Mouse (Mus musculus) bone marrow macrophage, adult 2 months (primary cell): ENCODE results near the gene Taf5. TPM values are rescaled to one million over a fixed set of nuclear protein-coding genes. Genes with fewer than 3 reads are reported as not detected.
A peak's percentile ranks its signal among the peaks of the same experiment; 100 is the strongest.

Experiments used
- H3K27ac ChIP-seq: 2 replicates; pipeline ENCODE4 v1.5.1; 2012; ENCODE audit warnings: low read depth, low read length; ENCODE audit not compliant: insufficient read depth
- H3K4me1 ChIP-seq: 2 replicates; pipeline ENCODE4 v1.6.1; 2012; ENCODE audit warnings: low read length; ENCODE audit not compliant: control insufficient read depth, insufficient read depth
- H3K4me3 ChIP-seq: 2 replicates; pipeline ENCODE4 v1.5.1; 2012; ENCODE audit warnings: mild to moderate bottlenecking, low read length, moderate library complexity; ENCODE audit not compliant: insufficient read depth
- CTCF ChIP-seq: IDR thresholded peaks from 2 replicates; pipeline ENCODE4 v1.5.1; 2012; ENCODE audit warnings: low read depth, mild to moderate bottlenecking, low read length, moderate library complexity
- POLR2A ChIP-seq: IDR thresholded peaks from 2 replicates; pipeline ENCODE4 v1.6.1; 2012; ENCODE audit warnings: mild to moderate bottlenecking, low read depth, low read length, borderline replicate concordance
- polyA plus RNA-seq: library from polyadenylated mRNA; stranded (reverse); fragments of >200 nt; gene quantifications from 2 replicates; pipeline ENCODE4 v1.2.4, GENCODE M21; 2012; ENCODE audit not compliant: missing spikeins, insufficient read depth, insufficient read length

Gene Taf5
- polyA plus RNA-seq, 1 experiment, result 4.9 TPM

DNA sequence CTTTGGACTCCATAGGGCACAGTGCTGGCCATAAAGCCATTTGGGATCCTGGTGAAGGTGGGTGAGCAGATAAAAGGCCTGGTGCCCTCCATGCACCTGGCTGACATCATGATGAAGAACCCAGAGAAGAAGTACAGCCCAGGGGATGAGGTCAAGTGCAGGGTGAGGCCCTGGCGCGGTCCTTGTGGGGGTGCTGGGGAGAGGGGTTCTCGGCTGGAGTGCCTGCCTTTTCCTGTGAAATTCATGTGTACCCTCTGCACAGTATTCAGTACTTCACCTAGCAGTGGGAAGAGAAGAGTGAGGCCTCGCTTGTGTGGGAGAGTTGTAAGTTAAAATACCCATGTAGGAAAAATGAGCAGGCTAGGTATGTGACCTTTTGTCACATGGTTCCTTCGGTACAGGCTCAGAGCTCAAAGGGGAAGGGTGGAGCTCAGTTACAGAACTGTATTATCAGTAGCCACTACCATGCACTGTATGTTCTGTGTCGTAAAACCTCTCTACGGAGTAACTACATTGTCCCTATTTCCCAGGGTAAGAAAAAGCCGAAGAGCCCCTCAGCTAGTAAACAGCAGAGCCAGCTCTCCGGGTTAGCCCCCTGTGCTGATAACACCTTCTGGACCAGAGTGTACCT lies 37.2 kb downstream of the Taf5 start:
- TF ChIP-seq POLR2A (no peak), CTCF (no peak)
- Histone ChIP-seq H3K27ac (no peak overlapping the region), H3K4me1 (no peaks in the 10 kb centered on the region)

DNA sequence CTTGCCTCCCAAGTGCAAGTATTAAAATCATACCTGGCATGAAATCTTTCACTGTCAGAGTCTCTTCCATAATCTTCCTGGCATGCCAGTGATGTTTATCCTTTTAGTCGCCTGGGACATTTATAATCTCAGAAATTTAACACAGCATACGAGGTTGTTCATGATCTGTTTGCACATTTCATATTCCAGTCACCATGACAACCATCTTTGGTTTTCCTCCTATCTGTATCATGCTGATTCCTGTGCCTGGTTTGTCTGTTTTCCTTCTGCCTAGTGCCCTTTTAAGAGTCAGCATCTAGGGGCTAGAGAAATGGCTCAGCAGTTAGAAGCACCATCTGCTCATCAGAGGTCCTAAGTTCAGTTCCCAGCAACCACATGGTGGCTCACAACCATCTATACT lies 51.1 kb downstream of the Taf5 start:
- no peak overlapping the region for H3K4me3 ChIP-seq
- H3K27ac ChIP-seq, result no peak overlapping the region
- TF ChIP-seq POLR2A (no peak), CTCF (no peak)
- H3K4me1 ChIP-seq, result no peaks in the 10 kb centered on the region

More for the DNA sequence above, 37.2 kb downstream of the Taf5 start:
- no peak overlapping the region for H3K4me3 ChIP-seq

DNA sequence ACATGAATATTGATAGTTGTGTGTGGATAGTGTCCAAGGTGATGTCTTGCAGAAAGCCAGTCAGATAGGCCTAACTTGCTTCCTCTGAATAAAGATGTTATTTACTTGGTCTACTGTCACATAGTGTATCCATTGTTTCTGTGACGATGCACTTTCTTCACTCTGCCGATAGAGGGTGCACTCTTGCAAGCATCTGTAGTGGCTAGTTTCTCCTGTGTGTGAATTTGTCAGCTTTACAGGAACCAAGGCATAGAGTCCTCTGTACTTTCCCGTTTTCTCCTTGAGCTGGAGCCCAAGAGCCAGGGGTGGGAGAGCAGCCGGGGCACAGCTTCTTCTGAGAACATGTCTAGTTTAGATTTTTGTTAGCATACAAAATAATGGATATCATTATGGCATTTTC lies 53.5 kb downstream of the Taf5 start:
- Histone ChIP-seq H3K4me1 (no peaks in the 10 kb centered on the region), H3K27ac (no peak overlapping the region), H3K4me3 (no peak overlapping the region)
- TF ChIP-seq POLR2A (no peak), CTCF (peak; percentile 37; the same call in 1 of the 2 replicates)

DNA sequence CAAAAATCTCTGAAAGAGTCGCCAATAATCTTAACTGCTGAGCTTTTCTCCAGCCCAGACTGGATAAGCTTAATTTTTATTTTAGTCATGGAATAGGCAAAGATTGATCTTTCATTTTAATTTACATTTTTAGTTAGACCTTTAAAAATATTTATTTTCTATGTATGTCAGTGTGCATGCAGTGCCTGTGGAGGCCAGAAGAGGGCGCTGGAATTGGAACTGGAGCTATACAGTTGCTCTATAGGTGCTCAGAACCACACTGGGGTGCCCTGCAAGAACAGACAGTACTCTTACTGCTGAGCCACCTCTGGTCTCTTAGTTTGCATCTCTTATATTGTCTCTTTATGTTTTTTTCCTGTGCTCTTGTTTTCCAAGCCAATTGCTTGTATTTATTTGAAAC lies 55.3 kb downstream of the Taf5 start:
- H3K4me3 ChIP-seq, result no peak overlapping the region
- H3K27ac ChIP-seq, result no peak overlapping the region
- no peaks in the 10 kb centered on the region for H3K4me1 ChIP-seq
- TF ChIP-seq POLR2A (no peak), CTCF (peak; percentile 89)

DNA sequence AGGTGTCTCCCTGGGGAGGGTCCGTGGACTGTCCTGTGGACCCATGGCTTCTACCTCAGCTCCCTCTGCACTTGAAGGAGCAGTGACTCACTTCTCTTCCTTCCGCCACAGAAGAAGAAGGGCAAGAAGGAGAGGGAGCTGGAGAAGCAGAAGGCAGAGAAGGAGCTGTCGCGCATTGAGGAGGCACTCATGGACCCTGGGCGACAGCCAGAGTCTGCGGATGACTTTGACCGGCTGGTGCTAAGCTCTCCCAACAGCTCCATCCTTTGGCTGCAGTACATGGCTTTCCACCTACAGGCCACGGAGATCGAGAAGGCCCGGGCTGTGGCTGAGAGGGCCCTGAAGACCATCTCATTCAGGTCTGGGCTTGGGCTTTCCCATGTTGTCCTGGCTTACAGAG lies 60.6 kb downstream of the Taf5 start:
- Histone ChIP-seq H3K4me1 (peaks cover 11% of the 10 kb centered on the region), H3K4me3 (no peak overlapping the region), H3K27ac (no peak overlapping the region)
- TF ChIP-seq CTCF (no peak), POLR2A (no peak)

DNA sequence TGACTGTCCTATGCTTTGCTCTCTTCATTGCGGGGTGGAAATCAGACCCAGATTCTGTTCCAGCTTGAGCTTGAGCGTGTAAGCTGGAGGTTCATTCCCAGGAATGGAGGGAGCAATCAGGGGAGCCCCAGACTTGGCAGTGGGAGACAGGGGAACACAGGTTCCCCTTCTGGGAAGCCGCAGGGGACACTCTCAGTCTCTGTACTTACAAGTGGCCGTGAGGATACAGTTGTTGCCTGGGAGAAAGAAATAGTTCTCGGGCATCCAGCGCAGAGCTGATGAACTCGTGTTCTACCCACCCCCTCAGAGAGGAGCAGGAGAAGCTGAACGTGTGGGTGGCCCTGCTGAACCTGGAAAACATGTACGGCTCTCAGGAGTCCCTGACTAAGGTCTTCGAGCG lies 61.3 kb downstream of the Taf5 start:
- no peak overlapping the region for H3K4me3 ChIP-seq
- H3K27ac ChIP-seq, result no peak overlapping the region
- H3K4me1 ChIP-seq, result peaks cover 17% of the 10 kb centered on the region
- TF ChIP-seq CTCF (no peak), POLR2A (no peak)

DNA sequence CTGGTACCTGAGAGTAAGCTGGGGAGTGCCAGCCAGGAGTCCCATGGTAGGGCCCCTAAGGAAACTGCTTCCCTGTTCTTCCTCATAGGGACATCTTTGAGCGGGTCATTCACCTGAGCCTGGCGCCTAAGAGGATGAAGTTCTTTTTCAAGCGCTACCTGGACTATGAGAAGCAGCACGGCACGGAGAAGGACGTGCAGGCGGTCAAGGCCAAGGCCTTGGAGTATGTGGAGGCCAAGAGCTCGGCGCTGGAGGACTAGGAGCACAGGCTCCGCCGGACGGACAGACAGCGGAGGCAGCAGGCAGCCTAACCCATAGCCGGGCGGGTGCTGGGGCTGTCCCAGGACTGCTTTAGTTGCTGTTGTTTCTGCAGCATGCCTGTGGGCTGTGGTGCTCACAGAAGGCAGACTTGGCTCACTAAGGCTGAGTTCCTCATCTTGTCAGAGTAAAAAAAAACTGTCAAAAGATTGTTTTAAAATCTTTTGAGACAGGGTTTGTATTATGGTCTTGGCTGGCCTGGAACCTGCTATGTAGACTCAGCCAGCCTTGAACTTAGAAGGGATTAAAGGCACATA lies 63.1 kb downstream of the Taf5 start:
- H3K27ac ChIP-seq, result no peak overlapping the region
- H3K4me3 ChIP-seq, result no peak overlapping the region
- TF ChIP-seq CTCF, result no peak
- no peak for TF ChIP-seq POLR2A
- peaks cover 32% of the 10 kb centered on the region for H3K4me1 ChIP-seq

Other genes starting within 250 kb of the Taf5 start
- not detected in 2 replicates for gene Ina, start 53.0 kb upstream of the Taf5 start, polyA plus RNA-seq
- gene Nt5c2, start 52.6 kb upstream of the Taf5 start, polyA plus RNA-seq, result 56.5 and 61.9 TPM in 2 replicates
- gene Pcgf6, start 16.8 kb upstream of the Taf5 start, polyA plus RNA-seq, result 4.9 and 5.1 TPM in 2 replicates
- 293 and 325 TPM in 2 replicates for gene Usmg5, start 22.9 kb downstream of the Taf5 start, polyA plus RNA-seq
- gene Pdcd11, start 23.0 kb downstream of the Taf5 start, polyA plus RNA-seq, result 9.7 and 10.0 TPM in 2 replicates
- 23.3 and 27.5 TPM in 2 replicates for gene Calhm2, start 70.5 kb downstream of the Taf5 start, polyA plus RNA-seq
- not detected in 2 replicates for gene Calhm1, start 76.5 kb downstream of the Taf5 start, polyA plus RNA-seq
- gene Calhm3, start 90.0 kb downstream of the Taf5 start, polyA plus RNA-seq, result not detected in 2 replicates
- 2.9 and 3.8 TPM in 2 replicates for gene Neurl1a, start 111.1 kb downstream of the Taf5 start, polyA plus RNA-seq